Mouse (Mus musculus) forebrain, embryonic 12.5 days (tissue): ENCODE measurements around the gene Bst1. TPM values are rescaled to one million over a fixed set of nuclear protein-coding genes. Genes with fewer than 3 reads are reported as not detected.

ENCODE experiments used
- ATAC-seq: fragments of 200-750 bp; cut with Nextera tagmentation; 2 replicates; pipeline ENCODE4 v1.8.0; 2017; ENCODE audit warnings: moderate TSS enrichment; ENCODE audit not compliant: low FRiP score
- H3K27ac ChIP-seq: fragments of 300-500 bp; sonication (generic); 2 replicates; pipeline ENCODE4 v1.5.1; 2016; ENCODE audit warnings: mild to moderate bottlenecking
- H3K27me3 ChIP-seq: fragments of 300-500 bp; sonication (generic); 2 replicates; pipeline ENCODE4 v1.6.1; 2016; ENCODE audit warnings: mild to moderate bottlenecking
- H3K36me3 ChIP-seq: fragments of 300-500 bp; sonication (generic); replicated peaks from 2 replicates; pipeline ENCODE4 v1.6.1; 2016; ENCODE audit warnings: mild to moderate bottlenecking
- H3K4me1 ChIP-seq: fragments of 300-500 bp; sonication (generic); 2 replicates; pipeline ENCODE4 v1.6.1; 2016
- H3K4me2 ChIP-seq: fragments of 300-500 bp; sonication (generic); 2 replicates; pipeline ENCODE4 v1.6.1; 2016; ENCODE audit warnings: mild to moderate bottlenecking, moderate library complexity
- H3K4me3 ChIP-seq: fragments of 300-500 bp; sonication (generic); replicated peaks from 2 replicates; pipeline ENCODE4 v1.5.1; 2016; ENCODE audit warnings: mild to moderate bottlenecking
- H3K9ac ChIP-seq: fragments of 300-500 bp; sonication (generic); 2 replicates; pipeline ENCODE4 v1.6.1; 2016; ENCODE audit warnings: mild to moderate bottlenecking
- H3K9me3 ChIP-seq: fragments of 300-500 bp; sonication (generic); 2 replicates; pipeline ENCODE4 v1.6.1; 2016
- WGBS: fragments of 180-500 bp; shearing (Covaris S2); methylation state at CpG from one replicate; pipeline ENCODE4 v1.1.7; 2016; 5-methylcytosine and 5-hydroxymethylcytosine counted together
- polyA plus RNA-seq: library from polyadenylated mRNA; unstranded; fragments of >200 nt; fragmentation: Nextera tagmentation; extraction: Ambion mirVana; gene quantifications from 2 replicates; pipeline ENCODE4 v1.2.1, GENCODE M21; 2016

Bst1 gene
- polyA plus RNA-seq: not detected in 2 replicates

DNA sequence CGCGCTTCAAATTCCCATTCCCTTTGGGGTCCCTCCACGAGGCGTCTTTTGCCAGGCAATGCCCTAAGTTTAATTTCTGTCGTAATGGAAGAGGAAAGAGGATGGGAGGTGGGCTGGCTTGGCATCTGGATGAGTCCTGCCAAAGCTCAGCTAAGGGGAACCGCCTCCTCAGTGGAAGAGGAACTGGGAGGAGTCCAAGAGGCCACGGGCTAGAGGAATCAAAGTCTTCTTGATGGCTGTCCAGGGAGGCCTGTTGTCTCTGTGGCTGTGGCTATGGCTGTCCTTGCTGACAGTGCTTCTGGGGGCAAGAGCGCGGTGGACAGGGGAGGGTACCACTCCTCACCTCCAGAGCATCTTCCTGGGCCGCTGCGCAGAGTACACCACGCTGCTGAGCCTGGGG lies at the start of gene Bst1:
Bst1 (plus strand) TSS at position 191 of the 400 bp plus-strand sequence.
- no peak within 1 kb of the TSS for H3K27ac ChIP-seq
- no peaks in the 10 kb centered on the region for H3K36me3 ChIP-seq
- no peaks in the 10 kb centered on the region for H3K4me1 ChIP-seq
- H3K4me2 ChIP-seq: no peak within 1 kb of the TSS
- ATAC-seq: no peak
- no peaks in the 10 kb centered on the region for H3K9me3 ChIP-seq
- no peak within 1 kb of the TSS for H3K4me3 ChIP-seq
- WGBS: 50% methylated on average over 12 of the region's 12 CpGs
- H3K27me3 ChIP-seq: no peaks in the 10 kb centered on the region
- H3K9ac ChIP-seq: no peak within 1 kb of the TSS

DNA sequence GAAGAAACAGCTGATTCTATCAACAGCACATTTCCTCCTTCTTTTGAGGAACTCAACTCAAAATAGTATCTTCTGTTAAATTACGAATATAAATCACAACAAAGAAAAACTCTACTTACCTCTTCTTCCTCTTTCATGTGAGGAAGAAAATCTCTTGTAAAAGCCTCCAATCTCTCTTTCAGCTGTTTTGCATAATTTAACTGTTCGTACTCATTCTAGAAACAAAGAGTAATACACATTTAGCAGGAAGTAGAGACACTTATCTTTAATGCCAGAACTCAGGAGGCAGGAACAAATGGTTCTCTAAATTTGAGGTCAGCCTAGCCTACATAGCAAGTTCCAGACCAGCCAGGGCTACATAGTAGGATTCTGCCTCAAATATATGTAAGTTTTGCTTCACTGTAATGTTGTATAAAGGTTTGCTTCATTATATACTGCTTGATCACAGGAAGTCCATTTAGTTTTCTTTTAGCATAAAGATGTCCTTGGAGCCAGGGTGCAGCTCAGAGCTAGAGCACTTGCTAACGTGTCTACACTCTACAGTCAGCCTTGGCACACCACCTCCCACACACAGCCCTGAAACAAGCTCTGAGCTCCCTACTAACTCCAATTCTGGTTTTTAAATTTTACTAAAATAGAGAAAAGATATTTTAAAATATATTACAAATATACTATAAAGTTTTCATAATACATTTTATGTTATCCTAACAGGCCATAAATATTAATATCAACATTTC lies 47.9 kb upstream of the Bst1 start:
- H3K4me1 ChIP-seq: no peaks in the 10 kb centered on the region
- H3K27me3 ChIP-seq: no peaks in the 10 kb centered on the region
- H3K9me3 ChIP-seq: no peaks in the 10 kb centered on the region
- no peak overlapping the region for H3K4me2 ChIP-seq
- WGBS: 86% methylated on average over 3 of the region's 3 CpGs
- no peak overlapping the region for H3K27ac ChIP-seq
- no peak for ATAC-seq
- H3K36me3 ChIP-seq: peaks cover 35% of the 10 kb centered on the region
- no peak overlapping the region for H3K9ac ChIP-seq
- H3K4me3 ChIP-seq: no peak overlapping the region

DNA sequence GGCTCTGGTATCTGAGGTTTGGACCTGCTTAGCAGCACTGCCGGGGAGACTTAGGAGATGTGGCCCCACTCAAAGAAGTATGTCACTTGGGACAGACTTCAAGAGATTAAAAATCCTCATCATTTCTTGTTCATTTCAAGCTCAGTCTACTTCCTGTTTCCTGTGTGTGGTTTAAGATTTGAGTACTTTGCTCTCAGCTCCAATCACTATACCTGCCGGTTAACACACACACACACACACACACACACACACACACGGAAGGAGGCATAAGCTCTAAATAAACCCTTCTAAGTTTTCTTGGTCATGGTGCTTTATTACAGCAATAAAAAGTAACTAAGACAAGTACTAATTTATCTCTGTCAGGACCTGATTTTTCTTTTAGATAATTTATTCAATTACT lies 47.1 kb upstream of the Bst1 start:
- WGBS: 94% methylated on average over 3 of the region's 3 CpGs
- Histone ChIP-seq H3K4me3 (no peak overlapping the region), H3K9me3 (no peaks in the 10 kb centered on the region), H3K27me3 (no peaks in the 10 kb centered on the region), H3K36me3 (peaks cover 32% of the 10 kb centered on the region), H3K9ac (no peak overlapping the region), H3K27ac (no peak overlapping the region), H3K4me2 (no peak overlapping the region), H3K4me1 (peaks cover 2% of the 10 kb centered on the region; the same call in 1 of the 2 replicates)
- ATAC-seq: no peak

- no peak overlapping the region for H3K27ac ChIP-seq
- no peak overlapping the region for H3K4me2 ChIP-seq
- H3K9me3 ChIP-seq: no peaks in the 10 kb centered on the region
- H3K4me1 ChIP-seq: peaks cover 13% of the 10 kb centered on the region
- no peaks in the 10 kb centered on the region for H3K27me3 ChIP-seq
- H3K4me3 ChIP-seq: no peak overlapping the region
- no peak for ATAC-seq
- no peaks in the 10 kb centered on the region for H3K36me3 ChIP-seq
- no peak overlapping the region for H3K9ac ChIP-seq
Measured at GRCm38 (mm10) chr5:43776407-43776806, 42.3 kb upstream of the Bst1 start.

DNA sequence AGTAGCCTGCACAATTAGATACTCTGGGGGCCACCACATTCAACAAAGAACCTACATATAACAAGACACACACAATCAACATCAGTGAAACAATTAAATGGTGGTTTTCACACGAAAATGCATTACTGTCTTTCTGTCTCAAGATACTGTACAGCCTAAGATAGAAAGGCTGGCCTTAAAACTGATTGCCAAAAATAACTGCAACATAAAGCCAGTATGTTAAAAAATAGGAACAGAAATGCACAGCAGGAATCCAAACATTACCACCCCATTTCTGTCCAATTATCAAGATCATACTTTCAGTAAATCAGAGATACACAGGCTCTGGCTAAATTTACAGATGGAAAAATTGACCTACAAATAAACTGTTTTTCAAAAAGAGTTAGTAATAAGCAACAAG lies 41.7 kb upstream of the Bst1 start:
- WGBS: 64% methylated on average over 1 of the region's 1 CpGs

GRCm38 (mm10) chr5:43778583-43778982 lies 40.1 kb upstream of the Bst1 start:
- over 99% methylated on average over 3 of the region's 3 CpGs for WGBS
- peaks cover 18% of the 10 kb centered on the region for H3K4me1 ChIP-seq
- no peak overlapping the region for H3K27ac ChIP-seq
- no peak for ATAC-seq
- H3K36me3 ChIP-seq: no peaks in the 10 kb centered on the region
- no peaks in the 10 kb centered on the region for H3K27me3 ChIP-seq
- H3K4me3 ChIP-seq: no peak overlapping the region
- no peak overlapping the region for H3K9ac ChIP-seq
- no peak overlapping the region for H3K4me2 ChIP-seq
- H3K9me3 ChIP-seq: no peaks in the 10 kb centered on the region

More for the DNA sequence above, 41.7 kb upstream of the Bst1 start:
- H3K27me3 ChIP-seq: no peaks in the 10 kb centered on the region
- no peak overlapping the region for H3K9ac ChIP-seq
- no peaks in the 10 kb centered on the region for H3K36me3 ChIP-seq
- no peak overlapping the region for H3K4me2 ChIP-seq
- peaks cover 13% of the 10 kb centered on the region for H3K4me1 ChIP-seq
- H3K4me3 ChIP-seq: no peak overlapping the region
- no peak for ATAC-seq
- no peak overlapping the region for H3K27ac ChIP-seq
- H3K9me3 ChIP-seq: no peaks in the 10 kb centered on the region

DNA sequence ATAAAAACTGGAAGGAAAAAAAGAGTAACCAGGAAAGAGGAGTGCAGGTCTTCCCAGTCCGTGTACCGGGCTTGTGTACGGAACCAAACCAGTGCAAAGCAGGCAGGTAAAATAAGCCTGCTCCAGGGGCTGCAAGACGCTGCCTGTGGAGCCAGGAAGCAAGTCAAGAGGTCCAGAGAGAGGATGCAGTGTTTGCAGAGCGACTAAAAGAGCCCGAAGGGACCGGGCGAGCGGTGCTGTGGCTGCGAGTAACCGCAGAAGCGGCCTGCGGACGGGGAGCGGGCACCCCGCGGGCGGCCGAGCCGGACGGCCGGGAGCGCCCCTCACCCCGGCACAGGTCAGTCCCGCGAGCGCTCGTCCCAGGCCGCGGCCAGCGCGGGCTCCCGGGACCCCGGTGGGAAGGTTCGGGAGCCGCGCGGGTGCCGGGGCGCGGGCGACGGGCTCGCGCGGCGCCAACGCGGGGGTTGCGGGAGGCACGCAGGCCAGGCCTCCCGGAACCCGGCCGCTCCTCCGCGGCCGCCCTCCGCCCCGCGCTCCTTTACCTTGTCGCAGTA lies 37.2 kb upstream of the Bst1 start:
- Histone ChIP-seq H3K9me3 (no peaks in the 10 kb centered on the region), H3K4me2 (peak overlapping the region; percentile 59), H3K27ac (peak overlapping the region; percentile 96), H3K4me3 (peak overlapping the region; percentile 96), H3K4me1 (peaks cover 16% of the 10 kb centered on the region), H3K27me3 (no peaks in the 10 kb centered on the region), H3K36me3 (no peaks in the 10 kb centered on the region), H3K9ac (peak overlapping the region; percentile 97)
- WGBS: under 1% methylated on average over 54 of the region's 61 CpGs
- peak; percentile 80 for ATAC-seq

GRCm38 (mm10) chr5:43781977-43782930 lies 36.4 kb upstream of the Bst1 start:
- ATAC-seq: peak; percentile 93
- 3% methylated on average over 80 of the region's 82 CpGs for WGBS
- Histone ChIP-seq H3K36me3 (no peaks in the 10 kb centered on the region), H3K9ac (peak overlapping the region; percentile 97), H3K4me3 (peak overlapping the region; percentile 96), H3K27ac (peak overlapping the region; percentile 96), H3K4me1 (peaks cover 15% of the 10 kb centered on the region), H3K27me3 (no peaks in the 10 kb centered on the region), H3K4me2 (peak overlapping the region; percentile 66), H3K9me3 (no peaks in the 10 kb centered on the region)

DNA sequence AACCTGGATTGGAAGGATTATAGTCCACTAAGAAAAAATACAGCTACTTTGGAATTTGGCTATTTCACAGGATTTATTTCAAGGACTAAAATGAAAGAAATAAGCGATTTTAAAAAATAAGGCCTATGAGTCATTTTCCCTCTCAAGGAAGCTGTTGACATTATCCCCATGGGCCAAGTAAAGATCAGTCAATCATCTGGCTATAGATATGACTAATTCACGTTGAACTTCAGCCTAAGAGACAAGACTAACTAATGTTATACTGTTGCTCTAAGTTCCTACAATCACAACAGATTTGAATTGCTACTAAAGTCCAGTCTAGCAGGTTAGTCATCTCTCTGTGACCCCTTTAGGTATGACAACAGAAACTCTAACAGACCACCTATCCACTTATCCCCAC lies 34.7 kb upstream of the Bst1 start:
- H3K9me3 ChIP-seq: no peaks in the 10 kb centered on the region
- H3K36me3 ChIP-seq: no peaks in the 10 kb centered on the region
- H3K9ac ChIP-seq: no peak overlapping the region
- 87% methylated on average over 2 of the region's 2 CpGs for WGBS
- no peak for ATAC-seq
- H3K4me3 ChIP-seq: no peak overlapping the region
- peaks cover 15% of the 10 kb centered on the region for H3K4me1 ChIP-seq
- H3K4me2 ChIP-seq: no peak overlapping the region
- H3K27me3 ChIP-seq: no peaks in the 10 kb centered on the region
- no peak overlapping the region for H3K27ac ChIP-seq

DNA sequence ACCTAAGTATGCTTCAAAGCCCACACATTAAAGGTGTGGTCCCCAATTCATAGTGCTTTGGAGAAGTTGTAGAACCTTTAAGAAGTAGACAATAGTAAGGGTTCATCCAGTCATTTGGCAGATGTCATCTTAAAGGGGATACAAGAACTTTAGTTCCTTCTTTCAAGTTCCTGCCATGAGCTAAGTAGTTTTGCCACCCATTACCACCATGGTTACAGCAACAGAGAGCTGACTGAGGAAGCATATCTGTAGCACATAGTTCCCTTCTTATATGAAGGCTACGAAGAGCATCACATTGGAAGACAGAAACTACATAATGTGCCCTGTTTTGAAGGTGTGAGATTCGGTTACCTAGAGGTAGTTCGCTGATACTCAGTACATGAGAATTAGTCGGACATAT lies 32.1 kb upstream of the Bst1 start:
- WGBS: 91% methylated on average over 4 of the region's 4 CpGs
- Histone ChIP-seq H3K36me3 (no peaks in the 10 kb centered on the region), H3K27me3 (no peaks in the 10 kb centered on the region), H3K4me1 (peaks cover 5% of the 10 kb centered on the region; the same call in 1 of the 2 replicates), H3K4me3 (no peak overlapping the region), H3K4me2 (no peak overlapping the region), H3K9ac (no peak overlapping the region), H3K9me3 (no peaks in the 10 kb centered on the region), H3K27ac (no peak overlapping the region)
- ATAC-seq: no peak

DNA sequence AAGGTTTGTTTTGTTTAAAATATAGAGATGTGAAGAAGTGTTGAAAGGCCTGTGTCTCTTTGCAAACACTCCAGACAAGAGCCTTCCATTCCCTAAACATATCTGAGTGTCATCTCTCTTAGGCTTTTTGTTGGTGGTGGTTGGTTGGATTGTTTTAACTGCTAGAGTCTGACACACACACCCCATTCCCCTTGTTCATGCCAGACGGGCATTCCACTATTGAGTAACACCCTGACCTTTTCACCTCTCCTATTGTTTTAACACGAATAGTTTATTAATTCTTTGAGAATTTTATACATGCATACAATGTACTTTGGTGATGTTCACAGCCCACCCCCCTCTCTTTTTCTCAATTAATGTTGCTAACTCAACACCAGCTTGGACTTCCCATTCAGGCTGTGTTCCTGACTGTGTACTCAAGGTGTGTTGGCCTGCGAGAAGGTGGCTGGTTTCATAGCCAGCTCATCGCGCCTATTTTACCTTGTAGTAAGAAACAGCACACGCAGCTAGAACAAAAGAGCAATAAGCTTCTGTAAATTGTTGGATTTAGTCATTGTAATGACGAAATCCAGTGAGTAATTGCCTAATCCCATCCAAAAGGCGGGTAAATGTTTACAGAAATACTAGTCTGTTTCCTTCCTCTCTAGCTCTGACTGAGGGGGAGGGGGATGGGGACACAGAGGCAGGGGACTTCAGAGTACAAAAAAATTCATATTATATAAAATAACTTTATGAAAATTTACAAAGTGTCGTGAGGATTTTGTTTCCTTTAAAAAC lies 30.5 kb upstream of the Bst1 start:
- Histone ChIP-seq H3K27ac (no peak overlapping the region), H3K27me3 (no peaks in the 10 kb centered on the region), H3K36me3 (no peaks in the 10 kb centered on the region), H3K4me2 (no peak overlapping the region), H3K9me3 (no peaks in the 10 kb centered on the region), H3K9ac (no peak overlapping the region), H3K4me1 (no peaks in the 10 kb centered on the region), H3K4me3 (no peak overlapping the region)
- WGBS: 82% methylated on average over 9 of the region's 9 CpGs
- no peak for ATAC-seq

GRCm38 (mm10) chr5:43792354-43792753 lies 26.3 kb upstream of the Bst1 start:
- Histone ChIP-seq H3K36me3 (no peaks in the 10 kb centered on the region), H3K4me2 (no peak overlapping the region), H3K27ac (no peak overlapping the region), H3K4me3 (no peak overlapping the region), H3K9ac (no peak overlapping the region), H3K4me1 (no peaks in the 10 kb centered on the region), H3K27me3 (no peaks in the 10 kb centered on the region), H3K9me3 (no peaks in the 10 kb centered on the region)
- no peak for ATAC-seq
- 85% methylated on average over 4 of the region's 5 CpGs for WGBS
